Mouse (Mus musculus) c-Kit-positive CD71-positive TER-119-positive erythroid progenitor cells, embryonic 14.5 days (primary cell): ENCODE data around the gene Gpr88.

Experiments used
- DNase-seq: peaks from one replicate; pipeline ENCODE4 v3.0.0-alpha.2; 2013; ENCODE audit warnings: low spot score

Gpr88 gene

GRCm38 (mm10) chr3:116200060-116200459 is 53.2 kb downstream of the Gpr88 start:
- no peak for DNase-seq
